Mouse (Mus musculus) E14TG2a.4 (cell line): ENCODE results near the gene Ppil2.

ENCODE experiments used
- CTCF ChIP-seq: conservative IDR thresholded peaks from 2 replicates; pipeline ENCODE4 v1.5.1; 2014; ENCODE audit warnings: low read length
- NANOG ChIP-seq: IDR thresholded peaks from 2 replicates; pipeline ENCODE4 v1.6.1; 2014; ENCODE audit warnings: borderline replicate concordance, low read length, mixed read lengths

GRCm38 (mm10) chr16:17076301-17076700 is 34.8 kb downstream of the Ppil2 start:
- peak; percentile 62 for TF ChIP-seq CTCF
- TF ChIP-seq NANOG, result no peak
